Mouse (Mus musculus) ES-Bruce4 (cell line): ENCODE results near the gene Pkd1l2.

ENCODE experiments used
- CTCF ChIP-seq: IDR thresholded peaks from one replicate; pipeline ENCODE4 v1.8.1; 2011; ENCODE audit warnings: low read depth, low read length
- POLR2A ChIP-seq: IDR thresholded peaks from one replicate; pipeline ENCODE4 v1.8.1; 2011; ENCODE audit warnings: low read length; ENCODE audit not compliant: insufficient read depth

- no peak for TF ChIP-seq CTCF
- TF ChIP-seq POLR2A = no peak
Observed at GRCm38 (mm10) chr8:116951369-116951768, 130.9 kb downstream of the Pkd1l2 start.
